Mouse (Mus musculus): ENCODE data around the gene Zhx3.

Gene Zhx3

GRCm38 (mm10) chr2:160872890-160873382 is at the start of gene Zhx3:
Zhx3 (minus strand) TSS chr2:160872998.
- DNase-seq (ENCODE audit: low spot score), result peak; percentile 93

DNA sequence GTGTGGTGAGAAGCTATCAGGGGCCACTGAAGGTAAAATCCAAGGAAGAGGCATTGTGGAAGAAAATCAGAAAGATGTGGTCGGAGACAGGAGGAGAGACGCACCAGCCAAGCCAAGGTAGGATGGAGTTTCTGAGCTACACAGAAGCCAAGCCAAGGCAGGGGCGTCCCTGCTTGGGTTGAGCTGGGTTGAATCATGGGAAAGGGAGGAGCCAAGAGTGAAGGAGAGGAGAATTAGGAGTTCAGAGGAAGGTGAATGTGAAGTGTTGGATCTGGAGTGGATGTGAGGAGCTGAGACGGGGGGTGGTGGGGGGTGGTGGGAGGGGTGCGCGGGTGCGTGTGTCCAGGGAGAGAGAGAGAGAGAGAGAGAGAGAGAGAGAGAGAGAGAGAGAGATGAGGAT is 48.5 kb upstream of the Zhx3 start:
- DNase-seq (ENCODE audit: low spot score), result no peak

GRCm38 (mm10) chr2:160918930-160919215 is 46.1 kb upstream of the Zhx3 start:
- no peak for DNase-seq (ENCODE audit: low spot score)

DNA sequence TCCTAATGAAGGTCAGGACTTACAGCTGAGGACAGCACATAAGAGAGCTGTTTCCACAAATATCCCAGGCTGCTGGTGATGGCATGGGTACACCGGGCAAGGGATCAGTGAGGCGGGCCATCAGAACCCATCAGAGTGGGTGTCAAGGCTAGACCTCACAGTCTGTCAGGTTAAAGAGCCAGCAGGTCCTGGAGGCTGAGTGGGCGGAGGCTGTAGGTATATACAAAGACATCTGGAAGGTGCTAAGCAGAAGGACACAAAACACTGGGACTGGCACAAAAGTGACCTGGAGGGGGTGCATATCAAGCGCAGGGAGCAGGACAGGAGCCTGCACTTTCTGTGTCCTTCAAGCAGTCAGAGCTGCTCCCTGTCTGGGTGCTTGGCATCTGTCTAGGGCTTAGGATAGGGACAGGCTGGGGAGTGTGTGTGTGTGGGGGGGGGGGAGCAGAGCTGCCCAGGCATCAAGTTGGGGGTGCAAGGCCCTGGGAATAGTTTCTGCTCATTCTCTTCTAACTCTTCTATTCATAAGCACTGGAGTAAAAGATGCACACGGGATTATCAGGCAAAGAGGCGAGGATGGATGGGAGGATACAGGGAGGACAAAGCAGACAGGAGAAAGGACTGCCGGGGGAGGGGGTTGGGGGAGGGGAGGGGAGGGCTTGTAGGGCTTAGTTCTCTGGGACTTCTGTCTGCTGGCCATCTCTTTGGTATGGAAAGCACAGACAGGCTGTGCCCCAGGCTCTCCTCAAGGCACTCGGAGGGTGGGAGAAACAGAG is 45.5 kb upstream of the Zhx3 start:
- DNase-seq (ENCODE audit: low spot score), result no peak

DNA sequence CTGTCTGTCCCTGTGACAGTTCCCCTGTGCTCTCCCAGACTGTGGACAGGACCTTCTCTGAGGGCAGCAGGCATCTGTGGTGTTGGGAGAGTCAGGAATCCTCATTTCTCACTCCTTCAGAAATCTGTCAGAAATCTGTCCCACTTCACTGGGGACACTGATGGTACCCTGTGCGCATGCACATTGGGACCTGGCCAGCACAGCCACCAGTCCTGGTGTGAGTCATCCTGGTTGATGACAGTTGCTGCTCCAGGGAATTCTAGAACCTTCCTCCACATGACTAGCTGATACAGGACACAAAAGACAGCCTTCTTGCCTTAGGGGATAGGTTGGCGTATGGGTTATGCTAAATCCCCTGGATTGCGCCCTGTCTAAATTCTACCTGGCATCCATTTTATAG is 44.5 kb upstream of the Zhx3 start:
- DNase-seq (ENCODE audit: low spot score), result no peak

- no peak for DNase-seq (ENCODE audit: low spot score)
These were observed 43.9 kb upstream of the Zhx3 start for GRCm38 (mm10) chr2:160916714-160917113.

DNA sequence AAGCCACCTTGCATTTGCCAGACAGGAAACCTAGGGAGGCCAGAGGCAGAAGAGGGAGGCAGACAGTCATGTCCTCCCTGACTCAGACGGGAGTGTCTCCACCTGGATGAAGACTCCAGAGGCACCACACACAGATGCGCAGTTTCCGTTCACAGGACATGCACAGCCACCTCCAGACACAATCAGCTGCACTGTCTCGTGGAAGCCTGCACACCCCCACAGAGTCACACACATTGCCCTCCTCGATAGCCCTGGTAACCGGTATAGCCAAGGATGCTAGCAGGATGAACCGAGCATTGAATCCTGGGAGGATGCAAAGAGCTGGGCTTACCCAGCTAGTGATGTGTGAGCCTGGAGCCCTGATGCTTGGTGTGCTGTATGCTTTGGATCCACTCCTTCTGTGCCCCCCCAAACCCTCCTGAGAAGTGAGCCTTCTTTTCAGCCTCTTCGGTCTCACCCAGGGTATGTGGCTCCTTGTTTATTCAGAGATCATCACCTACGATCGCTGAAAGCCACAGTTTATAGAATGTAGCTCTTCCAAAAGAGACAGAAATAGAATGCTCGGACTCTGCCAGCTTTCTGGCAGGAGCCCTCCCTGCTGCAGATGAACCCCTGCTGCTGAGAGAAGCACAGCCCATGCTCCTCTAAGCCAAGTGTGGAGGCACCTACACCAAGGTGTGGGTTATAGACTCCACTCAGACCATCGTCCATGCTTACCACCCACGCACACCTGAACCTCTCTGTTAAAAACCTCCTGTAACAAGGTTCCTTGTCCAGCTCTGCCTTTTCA is 43.2 kb upstream of the Zhx3 start:
- DNase-seq (ENCODE audit: low spot score), result no peak

DNA sequence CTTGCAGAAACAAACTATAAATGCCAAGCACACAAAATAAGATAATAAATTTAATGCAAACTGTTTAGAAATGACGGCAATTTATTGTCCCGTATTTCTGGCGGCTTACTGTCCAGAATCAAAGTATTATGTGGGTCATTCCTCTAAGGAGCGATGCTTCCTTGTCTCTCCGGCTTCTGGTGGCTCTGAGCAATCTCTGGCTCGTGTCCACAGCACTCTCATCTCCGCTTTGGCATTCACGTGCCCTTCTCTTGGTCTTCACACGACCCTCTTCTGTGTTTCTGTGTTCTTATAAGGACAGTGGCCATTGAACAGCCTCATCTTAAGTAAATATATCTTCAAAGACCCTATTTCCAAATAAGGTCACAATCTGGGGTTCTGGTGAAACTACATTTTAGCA is 41.9 kb upstream of the Zhx3 start:
- DNase-seq (ENCODE audit: low spot score), result no peak

- no peak for DNase-seq (ENCODE audit: low spot score)
These were observed 39.5 kb upstream of the Zhx3 start, which contains the start of gene Emilin3 for GRCm38 (mm10) chr2:160912231-160912671. Emilin3 (minus strand) TSS chr2:160912328.

GRCm38 (mm10) chr2:160911558-160912201 is 38.9 kb upstream of the Zhx3 start:
- DNase-seq (ENCODE audit: low spot score), result no peak

DNA sequence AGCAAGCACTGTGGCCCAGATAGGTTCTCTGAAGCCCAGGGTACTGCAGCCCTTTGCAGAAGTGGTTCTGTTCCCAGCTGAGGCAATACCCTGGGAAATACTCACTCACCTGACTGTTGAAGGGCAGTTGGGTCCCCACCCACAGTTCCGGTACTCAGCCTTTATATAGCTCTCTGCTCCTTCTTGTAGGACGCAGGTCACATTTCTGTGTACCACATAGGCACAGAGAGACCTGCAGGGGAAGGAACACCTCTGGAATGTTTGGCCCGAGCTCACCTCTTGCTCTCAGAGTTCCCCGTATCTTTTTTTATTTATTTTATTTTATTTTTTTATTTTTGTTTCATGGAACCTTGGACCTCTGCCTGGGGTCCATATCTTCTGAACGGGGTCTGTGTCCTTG is 37.8 kb upstream of the Zhx3 start:
- DNase-seq (ENCODE audit: low spot score), result no peak

GRCm38 (mm10) chr2:160908607-160909006 is 35.8 kb upstream of the Zhx3 start:
- DNase-seq (ENCODE audit: low spot score), result no peak

GRCm38 (mm10) chr2:160906101-160906500 is 33.3 kb upstream of the Zhx3 start:
- no peak for DNase-seq (ENCODE audit: low spot score)

GRCm38 (mm10) chr2:160905301-160905700 is 32.5 kb upstream of the Zhx3 start:
- no peak for DNase-seq (ENCODE audit: low spot score)

DNA sequence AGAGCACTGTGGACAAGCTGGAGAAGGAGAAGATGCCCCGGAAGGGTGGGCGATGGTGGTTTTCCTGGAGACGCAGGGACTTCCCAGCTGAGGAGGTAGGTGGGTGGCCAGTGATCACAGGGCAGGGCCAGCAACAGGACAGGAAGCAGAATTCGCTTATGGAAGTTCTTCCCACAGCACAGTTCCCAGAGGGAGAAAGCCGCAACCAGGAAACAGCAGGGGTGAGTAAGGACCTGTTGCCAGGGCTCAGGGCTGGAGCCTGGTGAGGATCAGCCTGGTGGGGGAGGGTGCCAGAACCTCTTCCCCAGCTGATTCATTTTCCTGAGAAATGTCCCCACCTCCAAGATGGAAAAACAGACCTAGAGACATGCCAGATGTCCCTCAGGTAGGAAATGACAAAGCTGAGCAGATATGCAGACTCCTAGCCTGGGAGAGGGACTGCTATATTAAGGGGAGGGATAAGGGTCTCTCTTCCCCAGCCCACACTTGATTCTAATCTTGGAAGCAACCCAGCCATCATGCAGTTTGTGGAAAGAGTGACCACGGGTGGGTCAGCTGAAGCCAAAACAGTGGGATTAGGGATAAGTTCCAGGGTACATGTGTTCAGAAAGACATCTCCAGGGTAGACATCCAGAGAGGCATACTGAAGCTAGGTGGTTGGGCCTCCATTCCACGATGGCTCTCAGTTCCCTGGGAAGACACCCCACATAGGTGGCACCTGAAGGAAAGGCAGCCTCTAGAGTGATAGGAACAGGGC is 29.0 kb upstream of the Zhx3 start:
- no peak for DNase-seq (ENCODE audit: low spot score)

DNA sequence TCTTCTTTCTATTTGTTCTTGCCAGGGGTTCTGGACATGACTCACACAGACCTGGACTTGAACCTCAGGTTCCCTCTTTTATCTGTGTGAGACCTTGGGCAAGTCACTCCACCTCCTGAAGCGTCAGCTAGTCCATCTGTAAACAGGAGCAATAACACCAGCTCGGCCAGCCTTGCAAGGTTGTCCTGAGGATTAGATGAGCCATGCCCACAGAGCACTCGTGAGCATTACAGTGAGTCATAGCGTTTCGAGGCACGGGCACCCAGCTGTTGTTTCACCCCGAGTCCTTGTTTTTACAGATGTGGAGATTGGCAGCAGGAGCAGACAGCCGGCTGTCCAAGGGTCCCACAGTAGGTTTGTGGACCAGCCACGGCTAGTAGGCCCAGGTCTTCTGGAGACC is 18.9 kb upstream of the Zhx3 start:
- no peak for DNase-seq (ENCODE audit: low spot score)

GRCm38 (mm10) chr2:160891045-160891444 is 18.2 kb upstream of the Zhx3 start:
- DNase-seq (ENCODE audit: low spot score), result no peak

DNA sequence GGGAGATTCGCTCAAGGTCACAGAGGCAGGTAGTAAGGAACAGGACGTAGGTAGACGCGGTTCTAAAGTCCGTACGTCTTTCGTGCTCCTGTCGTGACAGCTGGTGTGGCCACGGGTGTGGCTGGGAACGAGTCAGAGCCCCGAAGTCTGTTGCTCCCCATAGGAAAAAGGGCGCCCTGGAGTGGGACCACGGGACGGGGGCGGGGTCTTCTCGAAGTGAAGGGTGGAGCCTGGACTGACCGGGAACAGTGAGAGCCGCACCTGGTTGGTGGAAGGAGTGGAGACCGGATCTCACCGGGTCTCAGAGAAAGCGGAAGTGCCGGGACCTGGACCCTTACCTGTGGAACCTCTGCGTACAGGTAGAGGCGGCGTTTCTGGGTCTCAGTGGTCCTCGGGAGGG is 15.1 kb upstream of the Zhx3 start:
- DNase-seq (ENCODE audit: low spot score), result no peak

DNA sequence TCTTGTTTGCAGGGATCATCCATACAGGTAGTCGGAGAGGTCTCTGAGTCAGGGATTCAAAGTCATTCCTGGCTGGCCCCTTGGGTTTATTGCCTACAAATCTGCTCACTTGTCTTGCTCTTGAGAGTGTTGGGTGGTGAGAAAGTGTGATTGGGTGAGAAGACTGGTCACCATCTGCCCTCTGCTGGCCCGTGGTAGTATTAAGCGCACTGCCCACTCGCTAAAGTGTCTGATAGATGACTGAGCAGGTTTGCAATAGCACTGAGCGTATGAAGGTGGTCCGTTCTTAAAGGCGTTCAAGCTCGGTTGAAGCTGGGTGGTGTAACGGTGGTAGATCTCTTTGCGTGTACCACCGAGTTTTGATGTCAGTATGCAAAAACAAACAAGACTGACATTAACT is 14.5 kb upstream of the Zhx3 start:
- DNase-seq (ENCODE audit: low spot score), result peak; percentile 89

- no peak for DNase-seq (ENCODE audit: low spot score)
These were observed 13.4 kb upstream of the Zhx3 start for GRCm38 (mm10) chr2:160886221-160886620.

DNA sequence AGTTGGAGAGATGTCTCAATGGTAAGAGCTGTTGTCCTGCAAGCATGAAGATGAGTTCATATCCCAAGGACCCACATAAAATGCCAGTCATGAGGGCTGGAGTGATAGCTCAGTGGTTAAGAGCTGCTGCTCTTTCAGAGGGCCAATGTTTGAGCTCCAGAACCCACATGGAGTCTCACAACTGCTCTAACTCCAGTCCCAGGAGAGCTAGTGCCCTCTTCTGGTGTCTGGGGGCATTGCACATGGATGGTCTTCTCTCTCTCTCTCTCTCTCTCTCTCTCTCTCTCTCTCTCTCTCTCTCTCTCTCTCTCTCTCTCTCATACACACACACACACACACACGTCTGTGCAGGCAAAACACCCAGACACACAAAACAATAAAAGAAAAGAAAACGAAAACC is 12.0 kb upstream of the Zhx3 start:
- peak; percentile 76 for DNase-seq (ENCODE audit: low spot score)

GRCm38 (mm10) chr2:160883912-160884311 is 11.1 kb upstream of the Zhx3 start:
- peak; percentile 83 for DNase-seq (ENCODE audit: low spot score)
